Mouse (Mus musculus) gonadal fat pad, adult 2 months (tissue): ENCODE results near the gene Pllp. TPM values are rescaled to one million over a fixed set of nuclear protein-coding genes. Genes with fewer than 3 reads are reported as not detected.

ENCODE experiments used
- DNase-seq: peaks from one replicate; pipeline ENCODE4 v3.0.0-alpha.2; 2012; ENCODE audit warnings: low read depth
- polyA plus RNA-seq: library from polyadenylated mRNA; depleted of rRNA; stranded (reverse); fragments of >200 nt; gene quantifications from 2 replicates; pipeline ENCODE4 v1.2.3, GENCODE M21; 2012; rRNA removed

Gene Pllp
- polyA plus RNA-seq, 1 experiment = 33.0 TPM

DNA sequence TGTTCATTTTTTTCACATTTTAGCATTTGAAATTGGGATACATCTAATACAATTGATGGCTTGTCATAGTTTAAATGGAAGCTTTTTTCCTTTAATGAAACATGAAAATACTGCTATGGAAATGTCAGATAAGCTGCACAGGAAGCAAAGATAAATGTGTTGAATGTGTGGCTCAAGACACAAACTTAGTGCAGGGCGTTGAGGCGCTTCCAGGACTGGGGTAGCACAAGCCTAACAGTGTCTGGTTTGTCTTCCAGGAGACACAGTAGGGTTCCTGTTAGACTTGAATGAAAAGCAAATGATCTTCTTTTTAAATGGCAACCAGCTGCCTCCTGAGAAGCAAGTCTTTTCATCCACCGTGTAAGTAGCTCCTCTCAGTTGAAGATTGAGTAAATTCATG, 46.6 kb downstream of the Pllp start:
- no peak for DNase-seq

GRCm38 (mm10) chr8:94646165-94646564, 49.9 kb downstream of the Pllp start:
- DNase-seq = no peak

DNA sequence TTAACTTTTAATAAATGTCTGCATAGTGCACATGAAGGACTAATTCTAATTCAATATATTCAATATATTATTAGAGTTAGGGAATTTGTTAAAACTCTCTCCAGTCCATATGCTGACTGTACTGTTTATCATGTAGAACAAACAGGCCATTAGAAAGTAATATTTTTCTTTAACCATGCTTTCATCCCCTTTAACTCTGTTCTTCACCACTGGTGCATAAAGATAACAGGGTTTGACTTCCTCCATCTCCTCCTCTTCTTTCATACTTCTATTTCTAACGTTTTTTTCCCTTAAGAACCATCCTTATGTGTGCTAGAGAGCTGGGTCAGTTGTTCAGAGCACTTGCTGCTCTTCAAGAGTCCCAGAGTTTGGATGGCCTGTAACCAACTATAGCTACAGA, 50.9 kb downstream of the Pllp start:
- DNase-seq = no peak

- DNase-seq = no peak
Observed at GRCm38 (mm10) chr8:94641938-94642337, 54.1 kb downstream of the Pllp start.

GRCm38 (mm10) chr8:94641183-94641582, 54.9 kb downstream of the Pllp start:
- no peak for DNase-seq

DNA sequence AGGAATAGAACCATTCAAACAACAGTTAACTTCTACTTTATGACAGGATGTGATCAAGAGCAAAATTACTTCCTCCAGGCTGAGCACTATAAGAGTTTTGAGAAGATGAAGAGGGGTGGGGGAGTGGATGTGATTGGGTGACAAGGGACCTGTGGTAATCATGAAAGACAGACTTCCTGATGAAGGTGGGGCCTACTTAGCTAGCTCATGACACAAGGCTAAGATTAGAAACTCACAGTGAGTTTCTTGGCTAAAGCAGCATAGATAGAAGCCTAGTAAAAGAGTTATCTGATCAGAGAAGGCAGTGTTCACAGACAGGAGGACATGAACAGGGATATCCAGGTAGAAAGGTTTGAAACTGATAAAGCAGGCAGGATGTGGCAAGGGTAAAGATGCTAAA, 61.9 kb downstream of the Pllp start:
- DNase-seq = no peak

DNA sequence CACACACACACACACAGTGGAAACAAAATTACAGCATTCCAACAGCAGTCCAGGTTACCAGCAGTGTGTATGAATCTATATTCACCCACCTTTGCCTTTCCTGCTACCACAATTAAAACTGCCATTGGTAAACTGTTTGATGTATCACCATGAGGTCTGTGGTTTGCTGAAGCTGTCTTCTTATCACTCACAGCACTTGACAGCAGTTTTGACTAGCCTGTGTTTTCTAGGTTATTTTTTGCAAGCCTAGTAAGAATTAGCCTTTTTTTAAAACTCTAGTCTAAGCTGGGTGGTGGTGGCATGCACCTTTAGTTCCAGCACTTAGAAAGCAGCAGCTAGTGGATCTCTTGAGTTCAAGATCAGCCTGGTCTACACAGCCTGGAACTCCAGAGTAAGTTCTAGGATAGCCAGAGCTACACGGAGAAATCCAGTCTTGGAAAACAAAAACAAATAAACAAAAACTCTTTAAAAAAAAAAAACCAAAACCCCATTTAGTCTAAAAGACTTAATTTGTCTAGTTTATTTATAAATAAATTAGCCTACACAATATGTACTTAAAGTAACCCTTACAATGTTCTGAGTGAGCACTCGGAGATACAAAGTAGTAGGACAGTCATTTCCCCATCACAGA, 62.4 kb downstream of the Pllp start:
- no peak for DNase-seq

Other genes starting within 250 kb of the Pllp start
- gene Cpne2, start 163.3 kb downstream of the Pllp start, polyA plus RNA-seq = 45.6 and 50.1 TPM in 2 replicates
- gene Rspry1, start 94.3 kb downstream of the Pllp start, polyA plus RNA-seq = 9.1 and 9.4 TPM in 2 replicates
- gene Fam192a, start 94.3 kb downstream of the Pllp start, polyA plus RNA-seq = 16.9 and 19.1 TPM in 2 replicates
- gene Arl2bp, start 29.7 kb downstream of the Pllp start, polyA plus RNA-seq = 64.6 and 79.0 TPM in 2 replicates
- 1.1 and 2.6 TPM in 2 replicates for gene Ccl22, start 49.3 kb upstream of the Pllp start, polyA plus RNA-seq
- 31.2 and 54.2 TPM in 2 replicates for gene Cx3cl1, start 75.7 kb upstream of the Pllp start, polyA plus RNA-seq
- gene Ccl17, start 114.2 kb upstream of the Pllp start, polyA plus RNA-seq = 2.7 and 4.1 TPM in 2 replicates
- gene Coq9, start 142.0 kb upstream of the Pllp start, polyA plus RNA-seq = 129 and 131 TPM in 2 replicates
- 18.2 and 26.9 TPM in 2 replicates for gene Ciapin1, start 142.1 kb upstream of the Pllp start, polyA plus RNA-seq
- gene Polr2c, start 161.2 kb upstream of the Pllp start, polyA plus RNA-seq = 84.3 and 93.1 TPM in 2 replicates
- gene Dok4, start 180.1 kb upstream of the Pllp start, polyA plus RNA-seq = 16.9 and 24.3 TPM in 2 replicates
- gene Ccdc102a, start 221.8 kb upstream of the Pllp start, polyA plus RNA-seq = 11.0 and 12.1 TPM in 2 replicates
- gene Adgrg5, start 227.4 kb upstream of the Pllp start, polyA plus RNA-seq = 1.0 and 1.7 TPM in 2 replicates